Mouse (Mus musculus) layer of hippocampus, postnatal 14 days (tissue): ENCODE measurements at regions not wholly inside any gene's neighbourhood (a gene's known extent, or its start where the extent isn't known, plus 50 kb on each side); places are given as distances from the start of the nearest gene placed in this dataset.

Experiments used
- DNase-seq, 2 experiments: peaks; one replicate each; pipeline ENCODE4 v3.0.0; 2021 to 2022; ENCODE audit warnings: low spot score in 2 of 2, mixed read lengths in 1 of 2

GRCm38 (mm10) chr1:110194481-110194880 lies 212.2 kb downstream of the Cdh7 start:
- DNase-seq, result no peak

DNA sequence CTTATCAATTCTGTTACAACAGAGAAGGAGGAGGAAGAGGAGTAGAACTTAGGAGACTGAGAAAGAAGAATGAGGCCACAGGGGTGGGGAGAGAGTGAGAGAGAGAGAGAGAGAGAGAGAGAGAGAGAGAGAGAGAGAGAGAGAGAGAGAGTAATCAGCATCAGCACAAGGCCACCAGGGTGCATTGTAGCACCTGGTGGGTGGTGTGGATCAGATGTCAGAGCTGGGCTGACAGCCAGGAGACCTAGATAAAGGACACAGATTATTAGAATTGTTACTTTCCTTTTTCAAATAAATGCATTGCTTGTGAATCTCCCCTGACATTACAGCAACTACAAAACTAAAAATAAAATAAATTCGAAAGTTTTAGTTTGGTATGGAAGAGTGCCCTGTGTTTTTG lies 233.7 kb downstream of the Cdh7 start:
- DNase-seq, result peak in 1 of 2 experiments; percentile 1

DNA sequence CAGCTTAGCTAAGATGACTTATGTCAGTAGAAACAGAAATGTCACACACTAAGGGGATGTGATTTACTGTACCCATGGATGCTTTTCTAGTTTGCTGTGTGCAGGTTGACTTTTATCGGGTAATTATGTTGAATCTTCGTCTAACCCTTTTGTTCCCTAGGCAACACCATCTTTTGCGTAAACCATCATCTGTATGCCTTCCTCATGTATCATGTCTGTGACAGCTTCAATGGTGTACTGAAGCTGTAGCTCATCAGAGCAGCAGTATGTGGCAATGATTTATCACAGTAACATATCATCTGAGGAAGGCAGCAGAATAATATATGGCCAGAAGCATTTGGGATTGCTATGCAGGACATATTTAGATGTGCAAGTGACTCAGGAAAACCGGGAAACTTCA lies 264.0 kb downstream of the Cdh7 start:
- DNase-seq, result no peak
